Mouse (Mus musculus) kidney, adult 18-20 months (tissue): Measurements from ENCODE around the gene Usp51.
"Not testable (repeated sequence)": the region's sequence is repeated elsewhere in the genome, so short reads cannot be mapped to it uniquely, and the experiment has no call there.

Experiments
- DNase-seq: peaks from one replicate; pipeline ENCODE4 v3.0.0; 2021

Usp51 gene

GRCm38 (mm10) chrX:153006387-153006841, at the start of gene Usp51:
TSS of gene Usp51 (plus strand) at chrX:153006469.
- DNase-seq: peak; percentile 32

GRCm38 (mm10) chrX:152969606-152970005, 36.7 kb upstream of the Usp51 start:
- no peak for DNase-seq

- not testable (repeated sequence) for DNase-seq
Measured at GRCm38 (mm10) chrX:152973476-152974203, 32.6 kb upstream of the Usp51 start.

- peak; percentile 2 for DNase-seq
Measured at GRCm38 (mm10) chrX:152974204-152974661, 32.0 kb upstream of the Usp51 start.

GRCm38 (mm10) chrX:152976538-152976937, 29.7 kb upstream of the Usp51 start:
- no peak for DNase-seq

GRCm38 (mm10) chrX:152985009-152985408, 21.3 kb upstream of the Usp51 start:
- no peak for DNase-seq

GRCm38 (mm10) chrX:152989852-152990251, 16.4 kb upstream of the Usp51 start:
- not testable (repeated sequence) for DNase-seq

GRCm38 (mm10) chrX:152996105-152996504, 10.2 kb upstream of the Usp51 start:
- DNase-seq: not testable (repeated sequence)

- peak; percentile 52 for DNase-seq
Measured at GRCm38 (mm10) chrX:153007021-153007684, 884 bp downstream of the Usp51 start.

- DNase-seq: no peak
Measured at GRCm38 (mm10) chrX:153007685-153008047, 1.4 kb downstream of the Usp51 start.

- not testable (repeated sequence) for DNase-seq
Measured at GRCm38 (mm10) chrX:153025255-153025654, 19.0 kb downstream of the Usp51 start.

- not testable (repeated sequence) for DNase-seq
Measured at GRCm38 (mm10) chrX:153025709-153026108, 19.4 kb downstream of the Usp51 start.

GRCm38 (mm10) chrX:153031547-153031946, 25.3 kb downstream of the Usp51 start:
- DNase-seq: not testable (repeated sequence)

GRCm38 (mm10) chrX:153037087-153037971, 31.1 kb downstream of the Usp51 start, which contains the start of gene Mageh1:
TSS of gene Mageh1 (minus strand) at chrX:153037575.
- DNase-seq: peak; percentile 75

- DNase-seq: not testable (repeated sequence)
Measured at GRCm38 (mm10) chrX:153037972-153038744, 31.9 kb downstream of the Usp51 start.
